Mouse (Mus musculus) MEL (cell line): Measurements from ENCODE around the gene Gm17190.

ENCODE experiments used
- BHLHE40 ChIP-seq: IDR thresholded peaks from 2 replicates; pipeline ENCODE4 v1.6.1; 2012; ENCODE audit warnings: low read depth, mild to moderate bottlenecking, inconsistent platforms, low read length, improper control_type of control experiment, borderline replicate concordance
- CTCF ChIP-seq, 3 experiments: IDR thresholded peaks in 2 of 3; conservative IDR thresholded peaks in 1 of 3; 2 replicates each; pipeline ENCODE4 v1.5.1; 2011 to 2012; ENCODE audit warnings: low read length in 3 of 3, low read depth in 2 of 3, mild to moderate bottlenecking in 2 of 3, improper control_type of control experiment in 1 of 3, inconsistent platforms in 1 of 3, mixed read lengths in 1 of 3, moderate library complexity in 1 of 3; ENCODE audit not compliant: control insufficient read depth in 1 of 3, insufficient read depth in 1 of 3, poor library complexity in 1 of 3, severe bottlenecking in 1 of 3
- E2F4 ChIP-seq: IDR thresholded peaks from 2 replicates; pipeline ENCODE4 v1.6.1; 2011; ENCODE audit warnings: low read depth, low read length, improper control_type of control experiment, borderline replicate concordance
- ETS1 ChIP-seq: IDR thresholded peaks from 2 replicates; pipeline ENCODE4 v1.6.1; 2012; ENCODE audit warnings: low read depth, mild to moderate bottlenecking, inconsistent platforms, low read length, improper control_type of control experiment, moderate library complexity
- HCFC1 ChIP-seq: IDR thresholded peaks from 2 replicates; pipeline ENCODE4 v1.6.1; 2012; ENCODE audit warnings: low read depth, mild to moderate bottlenecking, inconsistent platforms, low read length, improper control_type of control experiment, moderate library complexity
- MXI1 ChIP-seq: IDR thresholded peaks from 2 replicates; pipeline ENCODE4 v1.6.1; 2011; ENCODE audit warnings: mild to moderate bottlenecking, low read depth, low read length, improper control_type of control experiment
- POLR2A ChIP-seq, 2 experiments: IDR thresholded peaks; 2 replicates each; pipeline ENCODE4 v1.6.1; 2011 to 2012; ENCODE audit warnings: low read length in 2 of 2, mild to moderate bottlenecking in 2 of 2, control low read depth in 1 of 2, improper control_type of control experiment in 1 of 2, low read depth in 1 of 2, moderate library complexity in 1 of 2; ENCODE audit not compliant: control insufficient read depth in 1 of 2, insufficient read depth in 1 of 2, poor library complexity in 1 of 2
- RCOR1 ChIP-seq: IDR thresholded peaks from 2 replicates; pipeline ENCODE4 v1.6.1; 2012; ENCODE audit warnings: low read depth, mild to moderate bottlenecking, inconsistent platforms, low read length, improper control_type of control experiment
- TCF12 ChIP-seq: IDR thresholded peaks from 2 replicates; pipeline ENCODE4 v1.6.1; 2014; ENCODE audit warnings: low read depth, mild to moderate bottlenecking, inconsistent platforms, low read length, improper control_type of control experiment, moderate library complexity
- ZNF384 ChIP-seq: IDR thresholded peaks from 2 replicates; pipeline ENCODE4 v1.6.1; 2012; ENCODE audit warnings: low read depth, mild to moderate bottlenecking, inconsistent platforms, low read length, improper control_type of control experiment

DNA sequence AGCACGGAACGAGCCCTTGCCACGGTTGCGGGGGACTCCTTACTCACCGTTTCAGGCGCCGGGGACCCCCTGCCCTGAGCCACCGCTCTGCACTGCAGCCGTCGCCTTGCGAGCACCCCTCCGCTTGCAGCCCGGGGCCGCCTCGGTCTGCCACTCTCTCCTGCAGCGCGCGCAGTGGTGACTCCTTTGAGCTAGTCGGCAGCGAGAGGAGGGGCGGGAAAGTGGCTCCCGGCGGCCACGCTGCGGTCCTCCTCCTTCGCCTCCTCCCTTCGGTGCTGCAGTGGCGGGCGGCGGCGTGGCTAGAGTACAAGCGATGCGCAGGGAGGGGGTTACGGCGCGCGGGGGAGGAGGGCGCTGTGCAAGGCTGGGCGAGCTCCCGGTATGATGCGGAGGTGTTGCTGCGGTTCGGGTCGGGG, 50.6 kb downstream of the Gm17190 start, which contains the start of gene Sv2c:
- TF ChIP-seq CTCF (IDR thresholded peaks at IDR 0.05 in 2 of 3, conservative IDR thresholded peaks at IDR 0.05 in 1 of 3; ENCODE audit: control insufficient read depth in 1 of 3, insufficient read depth in 1 of 3, low read depth in 2 of 3, low read length in 3 of 3, poor library complexity in 1 of 3, severe bottlenecking in 1 of 3) (no peak), RCOR1 (no peak), HCFC1 (no peak), ZNF384 (no peak), BHLHE40 (no peak), TCF12 (no peak), POLR2A (IDR thresholded peaks at IDR 0.05; ENCODE audit: control insufficient read depth in 1 of 2, insufficient read depth in 1 of 2, low read depth in 1 of 2, low read length in 2 of 2, poor library complexity in 1 of 2) (no peak), ETS1 (no peak), E2F4 (no peak), MXI1 (no peak)
